Mouse (Mus musculus): ENCODE results near the gene Phpt1.

Gene Phpt1

DNA sequence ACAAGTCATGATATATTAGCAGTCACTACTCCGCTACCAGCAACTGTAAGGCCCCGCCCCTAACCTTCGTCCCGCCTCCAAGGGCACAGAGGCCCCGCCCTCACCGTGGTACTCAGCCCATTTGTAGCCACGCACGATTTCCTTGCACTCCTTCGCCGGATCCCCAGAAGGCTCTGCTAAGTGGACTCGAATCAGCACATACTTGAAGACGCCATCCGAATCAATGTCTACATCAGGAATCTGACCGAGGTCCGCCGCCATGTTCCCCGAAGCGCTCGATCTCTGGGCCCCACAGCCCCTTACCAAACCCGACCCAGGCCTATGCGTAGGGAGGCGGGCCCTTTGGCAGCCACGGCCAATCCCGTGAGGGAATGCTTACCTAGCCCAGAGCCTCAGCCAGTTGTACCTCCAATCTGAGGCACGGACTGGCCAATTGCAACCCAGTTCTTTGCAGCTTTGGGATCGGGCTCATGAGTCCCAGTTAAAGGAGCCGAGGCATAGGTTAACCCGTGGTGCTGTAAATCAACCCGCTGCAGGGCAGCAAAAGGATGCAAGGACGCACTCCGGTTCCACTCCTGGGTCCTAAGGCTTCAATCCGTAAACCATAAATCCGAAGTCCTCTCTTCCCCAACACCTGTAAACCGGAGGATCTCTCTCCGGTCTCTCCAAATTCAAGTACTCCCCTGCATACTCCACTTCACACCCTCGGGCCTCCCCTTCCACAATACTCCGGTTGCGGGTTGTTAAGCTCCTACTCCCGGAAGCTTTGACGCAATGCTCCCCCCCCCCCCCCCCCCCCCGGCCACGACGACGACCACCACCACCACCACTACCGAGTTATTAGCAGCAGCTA lies at the start of gene Phpt1, which contains the start of gene Mamdc4:
Gene Phpt1 (minus strand): TSS at position 646 of the 853 bp plus-strand sequence.
Gene Mamdc4 (minus strand): TSS at position 267 of the 853 bp plus-strand sequence.
- peak; percentile 93 for DNase-seq (ENCODE audit: low spot score)

DNA sequence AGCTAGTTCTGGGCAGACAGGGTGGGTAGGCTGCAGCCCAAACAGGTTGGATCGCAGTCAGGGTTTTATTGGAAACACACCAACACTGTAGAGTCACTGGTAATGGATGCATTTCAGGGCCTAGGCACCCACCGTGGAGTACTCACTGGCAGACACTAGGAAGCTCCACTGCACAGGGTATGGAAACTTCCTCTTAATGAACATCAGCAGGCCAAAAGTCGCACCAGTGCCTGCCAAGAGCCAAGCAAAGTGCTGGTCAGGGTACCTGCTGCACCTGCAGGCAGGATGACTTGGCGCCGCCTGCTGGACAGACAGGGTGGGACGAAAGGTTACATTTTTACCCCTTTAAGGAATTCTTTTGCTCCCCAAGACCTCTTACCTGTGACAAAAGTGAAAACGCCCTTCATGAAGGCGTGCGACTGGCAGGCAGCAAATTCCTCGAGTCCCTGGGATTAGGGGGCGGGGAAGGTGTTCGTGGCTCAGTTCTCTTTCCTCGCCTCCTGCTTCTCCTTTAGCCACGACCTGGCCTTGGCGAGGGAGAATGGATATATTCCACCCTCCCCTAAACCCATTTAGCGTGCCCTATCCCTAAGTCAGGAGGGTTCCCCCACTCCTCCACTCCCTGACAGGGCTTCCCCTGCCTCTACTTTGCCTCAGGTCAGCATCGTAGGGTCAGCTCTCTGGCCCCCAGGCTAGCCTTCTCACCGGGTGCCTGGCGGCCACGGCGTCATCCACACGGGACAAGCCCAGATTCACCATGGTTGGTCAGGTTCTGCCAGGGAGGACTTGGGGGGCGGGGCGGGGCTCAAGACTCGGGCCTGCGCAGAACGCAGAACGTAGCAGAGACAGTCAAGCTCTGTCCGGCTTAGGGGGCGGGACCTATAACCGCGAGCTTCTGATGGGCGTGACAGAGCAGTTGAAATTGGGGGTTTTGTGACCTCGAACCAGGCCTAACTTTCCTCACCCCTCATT lies 46.5 kb upstream of the Phpt1 start, which contains the start of gene Tmem141:
Gene Tmem141 (minus strand): TSS at position 777 of the 972 bp plus-strand sequence.
- DNase-seq (ENCODE audit: low spot score): peak; percentile 56

DNA sequence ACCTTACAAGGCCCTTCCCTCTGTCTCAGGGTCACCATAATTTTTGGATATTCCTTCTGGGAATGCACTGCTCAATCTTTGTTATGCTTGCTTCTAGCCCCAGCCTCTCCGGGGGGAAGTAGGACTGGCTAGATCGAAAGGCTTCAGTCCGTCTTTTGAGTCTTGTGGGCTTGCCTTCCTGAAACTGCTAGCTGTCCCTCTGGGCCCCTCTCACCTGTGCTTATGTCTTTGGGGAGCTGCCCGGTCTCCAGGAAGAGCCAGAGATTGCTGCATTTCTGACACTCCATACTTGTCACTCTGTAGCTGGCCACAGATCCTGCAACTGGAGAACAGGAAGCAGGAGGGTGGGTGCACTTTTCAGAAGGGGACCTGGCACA lies 45.8 kb upstream of the Phpt1 start:
- DNase-seq (ENCODE audit: low spot score): no peak

DNA sequence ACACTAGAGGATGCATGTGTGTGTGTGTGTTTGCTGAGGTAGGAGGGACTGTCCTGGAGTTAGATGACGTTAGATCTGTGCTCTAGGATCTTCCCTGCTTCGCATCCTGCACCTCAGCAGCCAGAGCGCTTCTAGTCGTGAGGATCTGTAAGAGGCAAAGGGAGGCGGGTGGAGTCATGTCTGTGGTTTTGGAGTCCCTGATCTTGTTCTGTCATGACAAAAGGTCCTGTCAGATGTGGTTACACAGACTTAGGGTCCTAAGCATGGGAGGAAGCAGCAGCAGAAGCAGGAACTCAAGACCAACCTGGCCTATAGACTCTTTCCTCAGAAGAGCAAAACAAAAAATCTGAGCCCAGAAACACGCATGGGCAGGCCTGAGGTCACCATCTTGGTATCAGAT lies 45.4 kb upstream of the Phpt1 start:
- DNase-seq (ENCODE audit: low spot score): no peak

DNA sequence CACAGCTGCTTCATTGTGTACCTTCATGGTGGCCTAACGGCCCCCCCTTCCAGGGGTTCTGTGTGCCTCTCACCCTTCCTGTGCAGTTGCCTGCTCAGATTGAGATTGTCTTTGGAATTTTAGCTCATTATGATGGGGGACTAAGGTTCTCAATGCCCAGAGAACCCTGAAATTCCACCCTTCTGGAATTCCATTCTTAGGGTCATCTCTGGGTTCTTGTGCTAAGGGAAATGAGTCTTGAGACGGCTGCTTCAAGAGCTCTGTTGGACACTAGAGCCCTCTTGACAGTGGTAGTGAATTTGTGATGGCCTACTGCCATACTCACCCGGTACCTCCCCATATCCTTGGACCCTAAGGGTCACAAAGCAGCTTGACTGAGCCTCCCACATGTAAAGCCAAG lies 42.6 kb upstream of the Phpt1 start, which contains the start of gene Ccdc183:
Gene Ccdc183 (minus strand): TSS at position 101 of the 400 bp plus-strand sequence.
- DNase-seq (ENCODE audit: low spot score): no peak

DNA sequence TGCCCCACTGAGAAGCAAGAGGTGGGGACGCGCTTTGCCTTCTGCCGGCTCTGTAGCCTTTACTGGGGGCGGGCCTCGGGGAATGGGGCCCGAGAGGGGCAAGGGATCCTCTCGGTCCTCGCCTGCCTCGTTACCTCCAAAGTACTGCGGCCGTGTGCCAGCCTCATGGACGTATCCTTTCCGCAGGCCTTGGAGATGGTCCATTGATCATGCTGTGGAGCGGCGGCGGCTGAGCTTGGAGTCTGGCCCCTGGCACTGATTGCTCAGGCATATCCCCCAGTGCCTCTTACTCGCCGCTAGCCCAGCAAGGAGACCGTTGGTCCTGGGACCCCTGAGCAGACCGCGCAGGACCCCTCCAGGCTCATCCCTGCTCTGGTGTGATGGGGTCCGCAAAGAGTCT lies 41.4 kb upstream of the Phpt1 start:
- DNase-seq (ENCODE audit: low spot score): no peak

DNA sequence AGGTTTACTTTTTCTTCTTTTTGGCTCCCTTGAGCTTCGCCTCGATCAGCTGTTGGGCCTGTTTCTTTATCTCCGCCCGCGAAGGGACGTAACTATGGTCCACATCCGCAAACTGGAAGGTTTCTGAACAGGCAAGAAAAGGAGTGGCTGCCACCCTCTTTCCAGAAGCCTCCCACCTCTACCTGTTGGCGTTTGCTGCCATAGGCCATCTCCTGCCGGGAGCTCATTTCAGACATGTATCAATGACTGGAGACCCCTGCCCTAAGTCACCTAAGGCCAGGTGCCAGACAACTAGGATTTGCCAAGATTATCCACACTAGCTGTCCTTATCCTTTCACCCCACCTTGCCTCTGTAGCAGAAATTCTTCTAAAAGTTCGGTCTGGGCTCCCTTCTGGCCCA lies 33.6 kb upstream of the Phpt1 start:
- DNase-seq (ENCODE audit: low spot score): no peak

DNA sequence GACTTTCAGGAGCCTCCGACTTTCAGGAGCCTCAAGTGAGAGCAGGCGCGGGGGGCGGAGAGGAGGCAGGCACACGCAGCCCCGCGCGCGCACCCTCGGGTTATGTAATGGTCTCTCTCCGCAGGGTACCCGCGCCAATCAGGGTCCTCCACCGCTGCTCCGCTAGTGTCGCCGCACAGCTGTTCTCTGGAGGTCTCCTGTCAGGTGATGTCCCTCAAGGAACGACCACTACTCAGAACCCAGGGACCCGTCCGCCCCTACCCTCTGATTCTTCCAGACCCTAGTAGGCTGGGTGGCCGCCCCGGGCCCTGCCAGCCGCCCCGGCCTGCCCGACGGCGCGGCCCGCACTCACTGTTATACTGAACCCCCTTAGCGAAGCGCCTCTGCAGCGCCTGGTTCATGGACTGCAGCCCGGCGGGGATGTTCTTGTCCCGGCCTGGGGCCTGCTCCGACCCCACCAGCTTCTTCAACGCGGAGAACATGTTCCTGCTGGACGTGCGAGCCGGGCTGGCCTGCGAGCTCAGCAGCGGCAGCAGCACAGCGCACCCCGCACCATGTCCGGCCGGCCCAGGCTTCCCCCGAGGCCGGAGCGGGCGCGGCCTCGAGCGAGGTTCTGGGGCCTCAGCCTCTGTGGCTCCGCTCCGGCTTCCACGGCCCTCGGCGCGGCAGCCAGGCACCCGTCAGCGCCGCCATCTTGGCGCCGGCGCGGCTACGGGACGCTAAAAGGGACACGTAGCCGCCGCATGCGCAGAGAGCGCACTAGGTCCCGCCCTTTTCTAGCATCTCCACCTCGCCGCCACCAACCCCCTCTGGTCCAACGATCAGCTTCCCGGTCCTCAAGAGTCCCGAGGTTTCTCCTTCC lies 33.0 kb upstream of the Phpt1 start, which contains the start of gene Rabl6:
Gene Rabl6 (minus strand): TSS at position 761 of the 862 bp plus-strand sequence.
- DNase-seq (ENCODE audit: low spot score): peak; percentile 82

DNA sequence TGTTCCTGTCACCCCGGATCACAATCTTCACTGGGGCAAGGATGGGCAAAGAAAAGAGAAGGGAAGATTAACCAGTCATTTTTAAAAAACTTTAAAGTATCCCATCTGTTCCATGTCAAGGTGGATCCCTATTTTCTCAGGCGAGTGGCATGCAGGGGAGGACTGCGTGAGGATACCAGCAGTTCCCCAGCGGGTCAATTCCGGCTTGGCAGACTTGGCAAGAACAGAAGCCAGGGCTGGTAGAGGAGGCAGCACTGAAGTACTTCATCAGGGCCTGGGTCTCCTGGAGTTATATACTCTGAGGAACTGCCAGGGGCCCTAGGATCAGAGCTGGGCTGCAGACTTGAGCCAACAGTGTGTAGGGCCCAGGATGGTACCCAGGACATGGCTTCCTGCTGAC lies 27.5 kb upstream of the Phpt1 start:
- no peak for DNase-seq (ENCODE audit: low spot score)

DNA sequence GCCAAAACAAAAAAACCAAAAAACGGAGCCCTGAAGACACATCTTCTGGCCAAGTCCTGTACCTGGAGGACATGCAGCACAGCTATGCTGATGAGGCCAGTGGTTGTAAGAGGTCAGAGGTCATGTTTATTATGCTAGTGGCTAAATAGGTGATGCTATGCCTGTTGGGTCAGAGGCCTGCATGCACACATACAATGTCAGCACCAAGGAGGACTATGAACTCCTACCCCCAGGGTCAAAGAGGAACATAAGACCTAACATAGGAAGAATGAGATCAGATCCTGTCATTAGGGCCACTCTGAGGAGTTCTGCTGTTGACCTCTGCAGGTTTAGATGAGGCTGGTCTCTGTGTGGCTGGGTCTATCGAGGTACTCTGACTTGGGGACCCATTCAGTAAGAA lies 25.0 kb upstream of the Phpt1 start:
- DNase-seq (ENCODE audit: low spot score): no peak

DNA sequence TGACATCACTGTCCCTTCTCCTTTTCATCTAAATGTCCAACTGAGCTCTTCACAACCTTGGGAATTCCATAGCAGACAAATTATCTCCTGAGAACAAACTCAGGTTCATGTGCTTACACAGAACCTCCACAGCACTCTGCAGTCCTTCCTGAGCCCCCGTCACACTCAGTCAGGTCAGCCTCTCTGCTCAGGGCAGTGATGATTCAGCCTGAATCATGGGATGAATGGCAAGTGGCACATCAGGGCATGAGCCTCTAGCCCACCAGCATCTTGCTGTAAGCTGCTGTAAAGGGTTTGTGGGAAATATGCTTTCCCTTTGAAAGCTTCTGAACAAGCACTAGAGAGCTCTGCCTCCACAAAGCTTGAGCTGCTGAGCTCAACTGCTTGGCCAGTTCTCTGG lies 23.7 kb upstream of the Phpt1 start:
- DNase-seq (ENCODE audit: low spot score): no peak

DNA sequence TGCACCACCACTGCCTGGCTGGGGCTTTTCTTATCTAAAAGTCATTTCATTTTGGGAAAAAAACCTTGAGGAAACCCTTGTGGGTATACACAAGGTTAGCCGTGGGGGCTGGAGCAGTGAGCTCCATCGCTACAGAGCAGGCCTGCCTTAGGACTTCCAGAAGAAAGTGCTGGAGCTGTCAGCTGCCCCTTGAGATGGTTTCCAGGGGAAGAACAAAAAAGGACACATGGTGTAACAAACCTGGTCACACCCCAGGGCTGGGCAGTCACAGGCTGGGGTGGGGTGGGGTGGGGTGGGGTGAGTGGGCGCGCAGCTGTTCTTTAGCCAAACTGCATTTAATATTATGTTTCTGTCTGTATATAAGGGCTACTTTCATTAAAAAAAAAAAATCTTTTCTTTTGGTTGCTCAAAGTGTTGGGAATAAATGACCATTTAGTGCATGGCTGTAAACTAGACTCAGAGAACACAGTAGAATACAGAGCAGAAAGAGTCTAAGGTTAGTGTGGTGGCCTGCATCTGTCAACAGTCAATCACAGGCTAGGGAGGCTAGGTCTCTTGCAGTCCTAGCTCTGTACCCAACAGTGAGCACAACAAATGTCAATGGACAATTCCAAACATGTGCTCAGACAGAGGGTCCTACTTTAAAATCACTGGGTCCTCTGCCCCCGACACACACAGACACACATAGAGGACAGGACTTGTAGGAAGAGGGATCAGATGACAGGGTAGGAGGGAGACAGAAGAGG lies 21.9 kb upstream of the Phpt1 start:
- DNase-seq (ENCODE audit: low spot score): no peak

DNA sequence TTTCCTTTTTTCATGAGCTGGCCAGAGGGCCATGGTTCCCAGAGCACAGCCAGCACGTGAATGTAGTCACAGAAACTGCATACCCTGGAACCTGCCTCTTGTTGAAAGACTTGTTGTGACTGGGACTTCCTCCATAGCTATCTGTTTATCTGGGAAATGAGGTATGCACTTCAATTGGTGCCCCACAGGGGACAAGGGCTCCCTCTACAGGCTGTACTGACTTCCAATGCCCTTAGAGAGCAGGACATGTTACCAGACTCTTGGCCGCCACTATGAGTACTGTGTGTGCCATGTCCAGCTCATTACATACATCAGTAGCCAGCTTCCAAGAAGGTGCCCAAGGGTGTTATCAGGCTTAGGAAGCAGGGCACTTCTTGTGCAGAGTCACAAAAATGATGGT lies 16.8 kb upstream of the Phpt1 start:
- DNase-seq (ENCODE audit: low spot score): peak; percentile 41

DNA sequence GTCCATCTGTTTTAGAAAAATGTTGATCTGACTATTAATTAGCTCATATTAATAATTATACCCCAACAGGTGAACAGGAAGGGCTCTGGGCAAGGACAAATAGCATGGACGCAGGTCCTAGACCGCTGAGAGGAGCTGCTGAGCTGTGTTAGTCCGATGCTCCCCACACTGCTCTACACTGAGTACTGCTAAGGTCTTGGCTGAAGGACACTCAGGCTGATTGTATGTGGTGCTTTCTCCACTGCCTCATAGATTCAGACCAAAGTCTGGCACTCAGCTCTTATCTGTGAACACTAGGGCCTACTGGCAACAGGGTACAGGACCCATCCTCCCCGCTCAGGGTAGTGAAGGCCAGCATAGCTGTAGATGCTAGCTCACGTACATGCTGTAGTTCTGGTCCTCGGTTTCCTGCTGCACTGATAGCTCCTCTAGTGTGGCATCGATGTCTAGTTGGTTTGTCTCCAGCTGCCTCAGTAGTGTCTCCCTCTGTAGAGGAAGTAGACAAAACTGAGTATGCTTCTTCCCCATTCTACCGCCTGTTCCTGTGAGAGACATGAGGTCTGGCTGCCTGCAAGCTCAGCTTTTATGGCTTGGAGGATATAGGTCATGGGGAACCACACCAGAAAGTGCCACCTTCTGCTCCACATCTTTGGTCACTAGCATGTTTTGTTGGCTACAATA lies 13.3 kb upstream of the Phpt1 start:
- DNase-seq (ENCODE audit: low spot score): no peak

DNA sequence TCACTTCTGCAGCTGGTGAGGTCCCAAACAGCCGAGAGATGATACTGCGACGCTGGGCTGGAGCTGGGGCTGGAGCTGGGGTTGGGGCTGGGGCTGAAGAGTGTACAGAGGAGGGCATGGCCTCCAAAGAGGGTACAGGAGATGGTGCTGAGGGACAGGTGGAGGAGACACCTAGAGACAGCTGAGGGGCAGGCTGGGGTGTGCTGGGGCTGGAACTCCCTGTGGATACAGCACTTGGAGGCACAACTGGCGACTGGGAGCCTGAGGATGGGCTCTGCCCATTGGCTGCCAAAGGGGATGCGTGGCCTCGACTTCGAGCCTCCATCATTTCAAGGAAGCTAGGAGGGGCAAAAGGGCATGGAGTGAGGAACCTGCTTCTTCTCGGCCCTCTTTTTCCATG lies 12.3 kb upstream of the Phpt1 start:
- no peak for DNase-seq (ENCODE audit: low spot score)

DNA sequence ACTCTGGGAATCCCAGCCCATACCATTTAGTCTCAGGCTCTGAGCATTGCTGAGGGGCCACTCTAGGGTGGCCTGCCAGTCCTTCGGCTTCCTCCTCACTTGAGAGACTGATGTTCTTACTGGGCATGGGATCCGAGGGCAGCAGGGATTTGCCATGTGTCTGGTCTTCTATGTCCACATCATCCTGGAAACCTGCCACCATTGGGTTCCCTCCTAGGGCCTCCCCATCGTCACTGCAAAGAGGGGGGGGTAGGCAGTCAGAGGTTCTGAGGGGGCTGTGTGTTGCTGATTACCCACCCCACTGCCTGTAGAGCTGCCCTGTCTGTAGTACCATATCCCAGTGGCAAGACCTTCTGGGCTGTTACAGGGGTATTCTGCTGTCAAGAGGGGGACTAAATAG lies 10.6 kb upstream of the Phpt1 start:
- no peak for DNase-seq (ENCODE audit: low spot score)

DNA sequence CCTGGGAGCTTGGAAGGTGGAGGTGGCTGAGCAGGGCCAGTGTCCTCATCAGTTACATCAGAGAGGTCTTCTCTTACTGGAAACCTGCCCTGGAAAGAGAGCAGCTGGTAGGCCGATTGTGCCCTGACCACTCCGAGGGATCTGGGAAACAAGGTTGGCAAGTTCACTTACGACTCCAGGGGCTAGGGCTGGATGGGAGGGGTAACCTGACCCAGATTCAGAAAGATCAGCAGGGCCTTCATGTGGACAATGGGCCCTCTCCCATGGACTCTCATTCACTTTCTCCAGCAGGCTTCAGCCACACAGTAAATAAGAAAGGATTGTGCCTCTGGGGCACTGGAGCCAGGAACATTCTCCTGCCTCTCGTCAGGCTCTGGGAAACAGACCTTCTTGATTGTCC lies 9.8 kb upstream of the Phpt1 start:
- no peak for DNase-seq (ENCODE audit: low spot score)

DNA sequence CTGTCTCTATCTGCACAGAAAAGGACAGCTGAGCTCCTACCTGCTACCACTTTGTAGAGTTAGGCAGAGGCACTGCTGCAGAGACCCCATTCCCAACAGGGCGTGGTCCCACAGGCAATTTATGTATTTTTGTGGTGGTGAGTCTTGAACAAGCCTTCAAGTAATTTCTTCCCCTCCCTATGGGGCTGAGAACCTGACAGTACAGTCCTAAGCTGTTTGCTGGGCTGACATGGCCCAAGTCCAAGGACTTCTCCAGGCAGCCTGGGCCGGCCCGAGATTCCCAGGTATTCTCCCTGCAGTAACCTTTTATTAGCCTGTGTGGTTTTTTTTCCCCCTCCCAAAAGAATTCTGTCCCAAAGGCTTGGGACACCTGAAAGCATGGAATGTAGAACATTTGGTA lies 9.1 kb upstream of the Phpt1 start:
- no peak for DNase-seq (ENCODE audit: low spot score)

DNA sequence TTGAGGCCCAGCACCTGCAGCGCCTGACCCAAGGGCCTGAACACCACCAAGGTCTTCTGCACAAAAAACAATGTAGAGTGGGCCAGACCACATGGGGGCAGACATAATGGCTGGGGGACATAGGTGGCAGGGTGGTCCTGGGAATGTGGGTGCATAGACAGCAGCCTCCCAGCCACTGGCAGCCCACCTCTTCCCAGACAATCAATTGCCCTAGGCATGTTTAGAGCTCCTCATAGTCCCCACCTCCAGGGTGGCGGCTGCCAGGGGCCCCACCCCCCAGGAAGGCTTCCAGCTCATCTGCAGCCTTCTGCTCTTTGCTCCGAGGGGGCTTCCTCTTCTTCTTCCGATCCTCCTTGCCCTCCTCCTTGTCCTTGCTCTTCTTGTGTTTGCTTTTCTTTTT lies 8.5 kb upstream of the Phpt1 start:
- no peak for DNase-seq (ENCODE audit: low spot score)

DNA sequence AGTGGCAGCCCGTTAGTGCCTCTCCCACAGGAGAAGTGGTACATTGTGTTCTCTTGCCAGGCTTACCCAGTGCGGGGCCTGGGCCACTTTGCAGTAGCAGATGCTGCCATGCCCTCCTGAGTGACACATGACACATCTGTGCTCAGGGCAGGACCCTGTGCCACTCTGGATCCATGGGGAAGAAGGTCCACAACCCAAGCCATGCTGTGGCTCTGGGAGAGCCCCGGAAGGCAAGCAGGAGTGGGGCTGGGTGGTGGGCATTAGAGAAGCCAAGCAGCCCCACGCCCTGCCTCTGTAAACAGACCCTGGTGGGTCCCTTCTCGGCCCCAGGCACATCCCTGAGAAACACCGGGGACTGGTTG lies 8.1 kb upstream of the Phpt1 start:
- no peak for DNase-seq (ENCODE audit: low spot score)
